Mouse (Mus musculus): ENCODE results near the gene Pcna. TPM values are rescaled to one million over a fixed set of nuclear protein-coding genes. Genes with fewer than 3 reads are reported as not detected.
"Not testable (repeated sequence)": the region's sequence is repeated elsewhere in the genome, so short reads cannot be mapped to it uniquely, and the experiment has no call there.

The Pcna gene
- total and polyA plus RNA-seq, 3 experiments: 25.9 to 39.9 (median 36.5) TPM

GRCm38 (mm10) chr2:132291265-132291664, 38.2 kb upstream of the Pcna start:
- H3K36me3 ChIP-seq (ENCODE audit: control insufficient read depth, insufficient read depth, low read length): peaks cover 21% of the 10 kb centered on the region
- TF ChIP-seq EP300 (IDR thresholded peaks at IDR 0.05; ENCODE audit: insufficient read depth, low read depth, low read length) (no peak), POLR2A (IDR thresholded peaks at IDR 0.05; ENCODE audit: insufficient read depth, low read depth, low read length) (no peak), CTCF (IDR thresholded peaks at IDR 0.05) (no peak)
- intact Hi-C loops (cut with DNase I): no loop called here
- H3K9ac ChIP-seq (ENCODE audit: low read depth, low read length): peak overlapping the region; percentile 22; the same call in 1 of the 2 replicates
- H3K4me3 ChIP-seq: no peak overlapping the region
- H3K27me3 ChIP-seq (ENCODE audit: control insufficient read depth, insufficient read depth, low read length): no peaks in the 10 kb centered on the region
- peaks cover 8% of the 10 kb centered on the region; the same call in 1 of the 2 replicates for H3K79me2 ChIP-seq (replicated peaks; ENCODE audit: control insufficient read depth, insufficient read depth, low read length)
- DNase-seq: peak; percentile 43 to 45
- H3K4me1 ChIP-seq (ENCODE audit: control insufficient read depth, insufficient read depth, low read length): peaks cover 19% of the 10 kb centered on the region
- 41% methylated on average over 3 of the region's 3 CpGs for WGBS
- peak overlapping the region; percentile 83 for H3K27ac ChIP-seq

- DNase-seq: no peak
- intact Hi-C loops (cut with DNase I): no loop called here
- Histone ChIP-seq H3K9ac (ENCODE audit: low read depth, low read length) (peak overlapping the region; percentile 22; the same call in 1 of the 2 replicates), H3K4me1 (ENCODE audit: control insufficient read depth, insufficient read depth, low read length) (peaks cover 19% of the 10 kb centered on the region), H3K36me3 (ENCODE audit: control insufficient read depth, insufficient read depth, low read length) (peaks cover 23% of the 10 kb centered on the region), H3K79me2 (replicated peaks; ENCODE audit: control insufficient read depth, insufficient read depth, low read length) (peaks cover 8% of the 10 kb centered on the region; the same call in 1 of the 2 replicates), H3K4me3 (no peak overlapping the region), H3K27ac (peak overlapping the region; percentile 83), H3K27me3 (ENCODE audit: control insufficient read depth, insufficient read depth, low read length) (no peaks in the 10 kb centered on the region)
- 45% methylated on average over 6 of the region's 6 CpGs for WGBS
- TF ChIP-seq CTCF (IDR thresholded peaks at IDR 0.05): no peak
- no peak for TF ChIP-seq EP300 (IDR thresholded peaks at IDR 0.05; ENCODE audit: insufficient read depth, low read depth, low read length)
- TF ChIP-seq POLR2A (IDR thresholded peaks at IDR 0.05; ENCODE audit: insufficient read depth, low read depth, low read length): no peak
Observed at GRCm38 (mm10) chr2:132290808-132291207, 37.7 kb upstream of the Pcna start.

- Histone ChIP-seq H3K4me1 (ENCODE audit: control insufficient read depth, insufficient read depth, low read length) (peaks cover 28% of the 10 kb centered on the region), H3K36me3 (ENCODE audit: control insufficient read depth, insufficient read depth, low read length) (peaks cover 23% of the 10 kb centered on the region), H3K27ac (peak overlapping the region; percentile 2; the same call in 1 of the 2 replicates)
- H3K9ac ChIP-seq (ENCODE audit: low read depth, low read length); intact Hi-C loops (cut with DNase I); H3K79me2 ChIP-seq (replicated peaks; ENCODE audit: control insufficient read depth, insufficient read depth, low read length); H3K27me3 ChIP-seq (ENCODE audit: control insufficient read depth, insufficient read depth, low read length); H3K4me3 ChIP-seq; DNase-seq: not testable (repeated sequence)
- 15% methylated on average over 5 of the region's 7 CpGs for WGBS
Observed at GRCm38 (mm10) chr2:132289213-132289612, 36.1 kb upstream of the Pcna start.

GRCm38 (mm10) chr2:132286376-132287076, 33.4 kb upstream of the Pcna start:
- DNase-seq: peak in 1 of 2 experiments; percentile 59
- Histone ChIP-seq H3K36me3 (ENCODE audit: control insufficient read depth, insufficient read depth, low read length) (peaks cover 28% of the 10 kb centered on the region), H3K9ac (ENCODE audit: low read depth, low read length) (no peak overlapping the region), H3K4me3 (no peak overlapping the region), H3K79me2 (replicated peaks; ENCODE audit: control insufficient read depth, insufficient read depth, low read length) (peaks cover 5% of the 10 kb centered on the region; the same call in 1 of the 2 replicates), H3K4me1 (ENCODE audit: control insufficient read depth, insufficient read depth, low read length) (peaks cover 35% of the 10 kb centered on the region), H3K27me3 (ENCODE audit: control insufficient read depth, insufficient read depth, low read length) (no peaks in the 10 kb centered on the region), H3K27ac (peak overlapping the region; percentile 92)
- TF ChIP-seq EP300 (IDR thresholded peaks at IDR 0.05; ENCODE audit: insufficient read depth, low read depth, low read length): 0 out of 2 replicates have a peak, but pooled peaks have one; percentile 45
- no peak for TF ChIP-seq POLR2A (IDR thresholded peaks at IDR 0.05; ENCODE audit: insufficient read depth, low read depth, low read length)
- peak; percentile 40 for TF ChIP-seq CTCF (IDR thresholded peaks at IDR 0.05)
- 31% methylated on average over 9 of the region's 9 CpGs for WGBS
- intact Hi-C loops (cut with DNase I): no loop called here

- H3K9ac ChIP-seq (ENCODE audit: low read depth, low read length); H3K27me3 ChIP-seq (ENCODE audit: control insufficient read depth, insufficient read depth, low read length); H3K79me2 ChIP-seq (replicated peaks; ENCODE audit: control insufficient read depth, insufficient read depth, low read length); DNase-seq; H3K4me3 ChIP-seq; intact Hi-C loops (cut with DNase I): not testable (repeated sequence)
- WGBS: 61% methylated on average over 5 of the region's 5 CpGs
- Histone ChIP-seq H3K4me1 (ENCODE audit: control insufficient read depth, insufficient read depth, low read length) (peaks cover 31% of the 10 kb centered on the region), H3K36me3 (ENCODE audit: control insufficient read depth, insufficient read depth, low read length) (peaks cover 30% of the 10 kb centered on the region), H3K27ac (peak overlapping the region; percentile 98)
Observed at GRCm38 (mm10) chr2:132285722-132286121, 32.6 kb upstream of the Pcna start.

- DNase-seq: peak; percentile 75 to 85
- Histone ChIP-seq H3K36me3 (ENCODE audit: control insufficient read depth, insufficient read depth, low read length) (peaks cover 37% of the 10 kb centered on the region), H3K27me3 (ENCODE audit: control insufficient read depth, insufficient read depth, low read length) (no peaks in the 10 kb centered on the region), H3K4me3 (peak overlapping the region; percentile 25), H3K27ac (peak overlapping the region; percentile 98), H3K4me1 (ENCODE audit: control insufficient read depth, insufficient read depth, low read length) (peaks cover 34% of the 10 kb centered on the region), H3K79me2 (replicated peaks; ENCODE audit: control insufficient read depth, insufficient read depth, low read length) (0 out of 2 replicates have a peak, but pooled peaks cover 3% of the 10 kb centered on the region), H3K9ac (ENCODE audit: low read depth, low read length) (peak overlapping the region; percentile 37)
- WGBS: 33% methylated on average over 12 of the region's 12 CpGs
- intact Hi-C loops (cut with DNase I): no loop called here
- peak; percentile 89 for TF ChIP-seq POLR2A (IDR thresholded peaks at IDR 0.05; ENCODE audit: insufficient read depth, low read depth, low read length)
- peak; percentile 97 for TF ChIP-seq EP300 (IDR thresholded peaks at IDR 0.05; ENCODE audit: insufficient read depth, low read depth, low read length)
- TF ChIP-seq CTCF (IDR thresholded peaks at IDR 0.05): no peak
Observed at GRCm38 (mm10) chr2:132284492-132285139, 31.5 kb upstream of the Pcna start.
